Mouse (Mus musculus) neural tube, embryonic 14.5 days (tissue): ENCODE measurements at regions not wholly inside any gene's neighbourhood (a gene's known extent, or its start where the extent isn't known, plus 50 kb on each side); places are given as distances from the start of the nearest gene placed in this dataset.

Experiments used
- ATAC-seq: fragments of 200-750 bp; cut with Nextera tagmentation; 2 replicates; pipeline ENCODE4 v1.8.0; 2017; ENCODE audit warnings: low read depth, mild to moderate bottlenecking, moderate TSS enrichment, moderate library complexity
- H3K27ac ChIP-seq: fragments of 300-500 bp; sonication (generic); 2 replicates; pipeline ENCODE4 v1.5.1; 2014; ENCODE audit warnings: low read depth, mild to moderate bottlenecking, control low read depth, low read length, moderate library complexity, mixed read lengths
- H3K27me3 ChIP-seq: fragments of 300-500 bp; sonication (generic); 2 replicates; pipeline ENCODE4 v1.6.1; 2014; ENCODE audit warnings: low read length; ENCODE audit not compliant: control insufficient read depth, insufficient read depth
- H3K36me3 ChIP-seq: fragments of 300-500 bp; sonication (generic); 2 replicates; pipeline ENCODE4 v1.6.1; 2014; ENCODE audit warnings: low read length, mixed read lengths; ENCODE audit not compliant: control insufficient read depth, insufficient read depth
- H3K4me1 ChIP-seq: fragments of 300-500 bp; sonication (generic); 2 replicates; pipeline ENCODE4 v1.6.1; 2014; ENCODE audit warnings: low read length; ENCODE audit not compliant: control insufficient read depth, insufficient read depth
- H3K4me2 ChIP-seq: fragments of 300-500 bp; sonication (generic); 2 replicates; pipeline ENCODE4 v1.6.1; 2014; ENCODE audit warnings: mild to moderate bottlenecking, low read depth, low read length, control low read depth
- H3K4me3 ChIP-seq: fragments of 300-500 bp; sonication (generic); 2 replicates; pipeline ENCODE4 v1.5.1; 2014; ENCODE audit warnings: low read depth, low read length, control low read depth, mixed read lengths
- H3K9ac ChIP-seq: fragments of 300-500 bp; sonication (generic); replicated peaks from 2 replicates; pipeline ENCODE4 v1.6.1; 2014; ENCODE audit warnings: low read depth, mild to moderate bottlenecking, control low read depth, low read length, mixed read lengths
- H3K9me3 ChIP-seq: fragments of 300-500 bp; sonication (generic); 2 replicates; pipeline ENCODE4 v1.6.1; 2016; ENCODE audit warnings: low read length; ENCODE audit not compliant: control insufficient read depth
- WGBS: fragments of 180-500 bp; shearing (Covaris S2); extraction: QIAGEN DNeasy Blood & Tissue Kit; methylation state at CpG from one replicate; pipeline ENCODE4 v1.1.7; 2014; 5-methylcytosine and 5-hydroxymethylcytosine counted together

GRCm38 (mm10) chr2:45239501-45240292 is 122.5 kb upstream of the Zeb2 start:
- H3K4me2 ChIP-seq = no peak overlapping the region
- no peak overlapping the region for H3K4me3 ChIP-seq
- ATAC-seq = no peak
- H3K9me3 ChIP-seq = no peaks in the 10 kb centered on the region
- no peak overlapping the region for H3K9ac ChIP-seq
- no peaks in the 10 kb centered on the region for H3K36me3 ChIP-seq
- H3K27ac ChIP-seq = no peak overlapping the region
- H3K4me1 ChIP-seq = no peaks in the 10 kb centered on the region
- WGBS = 87% methylated on average over 16 of the region's 16 CpGs
- H3K27me3 ChIP-seq = no peaks in the 10 kb centered on the region

DNA sequence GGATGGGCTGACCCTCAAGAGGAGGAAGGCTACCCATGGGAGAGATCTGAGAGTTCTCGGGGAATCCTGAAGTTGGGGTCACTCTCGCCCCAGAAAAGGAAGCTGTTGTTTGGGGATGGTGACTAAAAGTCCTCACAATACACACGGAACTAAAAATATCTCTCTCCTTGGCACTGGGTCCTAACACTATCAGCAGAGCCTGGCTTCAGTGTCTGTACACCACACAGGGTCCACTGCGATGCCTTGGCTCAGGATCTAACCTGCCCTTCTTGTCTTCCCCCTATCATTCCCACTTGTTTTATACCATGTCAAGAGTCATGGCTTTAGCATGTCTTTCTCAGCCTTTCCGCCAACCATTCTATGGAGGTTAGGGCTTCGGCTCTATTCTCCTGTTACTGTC is 121.8 kb upstream of the Zeb2 start:
- Histone ChIP-seq H3K27ac (no peak overlapping the region), H3K4me3 (no peak overlapping the region), H3K27me3 (no peaks in the 10 kb centered on the region), H3K4me1 (no peaks in the 10 kb centered on the region), H3K9me3 (no peaks in the 10 kb centered on the region), H3K4me2 (no peak overlapping the region), H3K36me3 (no peaks in the 10 kb centered on the region), H3K9ac (no peak overlapping the region)
- no peak for ATAC-seq
- WGBS = 88% methylated on average over 6 of the region's 6 CpGs

DNA sequence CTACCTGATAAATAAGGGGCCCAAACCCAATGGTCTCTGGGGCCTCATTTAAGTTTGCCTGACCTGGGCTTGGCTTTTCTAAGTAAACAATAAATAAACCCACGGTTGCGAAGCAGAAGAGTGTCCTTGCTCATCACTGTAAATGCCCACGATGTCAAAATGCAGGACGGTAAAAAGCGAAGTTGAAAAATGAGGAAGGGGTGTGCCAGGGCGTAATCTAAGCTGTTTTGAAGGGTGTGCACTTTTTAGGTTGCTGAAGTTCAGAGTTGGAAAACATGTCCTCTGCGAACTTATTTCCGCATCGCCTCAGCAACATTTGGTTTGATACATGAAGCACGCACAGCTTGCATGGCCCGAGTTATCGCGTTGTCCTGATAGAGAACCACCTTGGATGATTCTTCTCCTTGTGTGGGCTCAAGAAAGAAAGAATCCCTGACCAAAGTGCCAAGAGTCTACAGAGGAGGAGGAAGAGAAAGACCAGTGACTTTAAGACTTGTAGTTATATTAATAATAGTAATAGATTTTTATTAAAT is 119.0 kb upstream of the Zeb2 start:
- Histone ChIP-seq H3K4me1 (no peaks in the 10 kb centered on the region), H3K36me3 (no peaks in the 10 kb centered on the region), H3K9me3 (no peaks in the 10 kb centered on the region), H3K27ac (no peak overlapping the region), H3K27me3 (no peaks in the 10 kb centered on the region), H3K9ac (no peak overlapping the region), H3K4me2 (no peak overlapping the region), H3K4me3 (no peak overlapping the region)
- 95% methylated on average over 13 of the region's 13 CpGs for WGBS
- no peak for ATAC-seq

- H3K4me3 ChIP-seq = no peak overlapping the region
- no peaks in the 10 kb centered on the region for H3K4me1 ChIP-seq
- no peaks in the 10 kb centered on the region for H3K27me3 ChIP-seq
- no peak overlapping the region for H3K4me2 ChIP-seq
- 91% methylated on average over 1 of the region's 1 CpGs for whole genome bisulfite sequencing
- H3K36me3 ChIP-seq = no peaks in the 10 kb centered on the region
- no peak overlapping the region for H3K9ac ChIP-seq
- no peak for ATAC-seq
- no peaks in the 10 kb centered on the region for H3K9me3 ChIP-seq
- H3K27ac ChIP-seq = no peak overlapping the region
Measured at GRCm38 (mm10) chr2:45234148-45234547, 117.0 kb upstream of the Zeb2 start.

DNA sequence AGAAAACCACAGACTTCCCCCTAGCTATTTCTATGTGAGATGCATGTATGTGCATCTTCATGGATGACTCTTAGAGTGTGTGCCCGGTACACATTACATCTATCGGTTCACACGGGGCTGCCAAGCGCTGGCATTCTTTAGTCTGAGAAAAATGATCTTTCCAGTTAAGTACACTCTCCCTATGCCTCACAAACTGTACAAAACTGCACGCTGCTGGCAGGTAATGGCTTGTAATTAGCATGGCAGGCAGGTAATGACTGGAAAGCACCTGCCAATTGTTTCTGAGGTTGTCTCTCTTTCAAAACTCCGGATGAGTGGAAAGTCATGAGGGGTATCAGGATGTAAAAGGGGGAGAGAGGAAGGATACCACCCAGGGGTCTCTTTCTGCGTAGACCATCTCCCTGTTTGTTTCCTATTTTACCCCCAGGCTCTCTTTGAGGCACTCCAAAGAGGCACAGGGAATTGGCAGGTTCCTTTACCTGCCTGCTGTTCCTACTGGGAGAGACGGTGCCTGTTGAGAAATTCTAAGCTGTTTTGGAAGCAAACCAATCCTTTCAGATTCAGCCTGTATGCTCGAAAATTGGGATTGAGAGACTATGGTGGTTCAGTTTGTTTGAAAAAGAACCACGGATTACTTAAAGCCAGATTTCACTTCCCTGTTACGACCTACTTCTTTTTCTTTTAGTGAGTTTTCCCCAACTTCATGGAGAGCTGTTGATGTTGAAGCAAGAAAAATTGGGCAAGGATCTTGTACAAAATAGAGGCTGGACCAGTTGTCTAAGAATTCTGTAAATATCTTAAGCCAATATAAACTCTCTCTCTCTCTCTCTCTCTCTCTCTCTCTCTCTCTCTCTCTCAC is 113.4 kb upstream of the Zeb2 start:
- WGBS = 72% methylated on average over 11 of the region's 11 CpGs
- Histone ChIP-seq H3K27me3 (no peaks in the 10 kb centered on the region), H3K9ac (no peak overlapping the region), H3K9me3 (no peaks in the 10 kb centered on the region), H3K36me3 (no peaks in the 10 kb centered on the region), H3K27ac (no peak overlapping the region), H3K4me2 (no peak overlapping the region), H3K4me1 (no peaks in the 10 kb centered on the region), H3K4me3 (no peak overlapping the region)
- ATAC-seq = no peak

DNA sequence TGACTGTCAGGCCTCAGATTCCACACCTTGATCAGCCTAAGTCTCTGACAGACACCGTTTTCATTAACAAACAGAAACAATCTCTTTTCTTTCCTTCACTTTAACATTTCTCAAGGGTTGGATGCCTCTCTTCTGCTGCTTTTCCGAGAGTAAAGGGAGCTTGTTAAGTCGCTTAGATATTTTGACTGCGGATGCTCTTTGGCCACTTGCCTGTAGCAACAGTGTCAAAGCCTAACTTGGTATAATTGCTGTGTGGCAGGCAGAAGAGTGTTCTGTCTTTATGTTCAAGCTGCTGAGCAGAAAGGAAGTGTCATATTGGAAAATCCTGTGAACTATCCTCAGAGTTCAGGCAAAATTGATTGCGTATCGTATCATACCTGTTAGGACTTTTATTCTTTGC is 112.3 kb upstream of the Zeb2 start:
- 77% methylated on average over 6 of the region's 6 CpGs for WGBS
- ATAC-seq = no peak

GRCm38 (mm10) chr2:45227276-45227944 is 110.2 kb upstream of the Zeb2 start:
- 19% methylated on average over 14 of the region's 14 CpGs for WGBS
- Histone ChIP-seq H3K9ac (no peak overlapping the region), H3K27ac (no peak overlapping the region), H3K36me3 (no peaks in the 10 kb centered on the region), H3K4me2 (peak overlapping the region; percentile 6; the same call in 1 of the 2 replicates), H3K4me1 (no peaks in the 10 kb centered on the region), H3K9me3 (no peaks in the 10 kb centered on the region), H3K4me3 (no peak overlapping the region), H3K27me3 (no peaks in the 10 kb centered on the region)
- no peak for ATAC-seq

More for the DNA sequence above, 112.3 kb upstream of the Zeb2 start:
- Histone ChIP-seq H3K9me3 (no peaks in the 10 kb centered on the region), H3K27me3 (no peaks in the 10 kb centered on the region), H3K9ac (no peak overlapping the region), H3K4me3 (no peak overlapping the region), H3K27ac (no peak overlapping the region), H3K4me1 (no peaks in the 10 kb centered on the region), H3K36me3 (no peaks in the 10 kb centered on the region), H3K4me2 (no peak overlapping the region)

DNA sequence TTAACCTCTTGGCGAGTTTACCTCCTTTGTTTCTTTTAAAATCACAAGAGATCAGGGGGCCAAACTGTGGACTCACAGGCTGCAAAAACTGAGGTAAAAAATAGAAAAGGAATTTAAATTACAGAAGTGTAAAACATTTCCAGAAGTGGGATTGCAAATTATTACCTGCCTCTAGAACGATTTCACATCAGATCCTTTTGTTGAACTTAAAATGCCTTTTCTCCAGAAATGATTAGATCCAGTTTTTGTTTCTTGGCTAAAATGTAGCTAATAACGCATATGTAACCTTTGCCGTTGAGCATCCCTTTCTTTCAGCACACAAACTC is 108.8 kb upstream of the Zeb2 start:
- H3K27me3 ChIP-seq = no peaks in the 10 kb centered on the region
- 31% methylated on average over 4 of the region's 4 CpGs for WGBS
- ATAC-seq = no peak

More for the DNA sequence above, 108.8 kb upstream of the Zeb2 start:
- H3K4me1 ChIP-seq = no peaks in the 10 kb centered on the region
- H3K27ac ChIP-seq = peak overlapping the region; percentile 1; the same call in 1 of the 2 replicates
- H3K9me3 ChIP-seq = no peaks in the 10 kb centered on the region
- no peak overlapping the region for H3K9ac ChIP-seq
- no peaks in the 10 kb centered on the region for H3K36me3 ChIP-seq
- no peak overlapping the region for H3K4me3 ChIP-seq
- H3K4me2 ChIP-seq = no peak overlapping the region
